Mouse (Mus musculus): Measurements from ENCODE around the gene Fes.

- TF ChIP-seq CTCF (IDR thresholded peaks at IDR 0.05; ENCODE audit: low read depth, low read length) = no peak
- TF ChIP-seq POLR2AphosphoS5 (IDR thresholded peaks at IDR 0.05; ENCODE audit: insufficient replicate concordance, low read depth, low read length) = no peak
- TF ChIP-seq TAL1 (conservative IDR thresholded peaks at IDR 0.05; ENCODE audit: low read depth, low read length) = no peak
- no peak for TF ChIP-seq GATA1 (IDR thresholded peaks at IDR 0.05; ENCODE audit: borderline replicate concordance, low read length)
- no peak for TF ChIP-seq GATA2 (IDR thresholded peaks at IDR 0.05; ENCODE audit: borderline replicate concordance, low read depth, low read length)
These were observed 6.9 kb upstream of the Fes start for GRCm38 (mm10) chr7:80394600-80394999.
